Mouse (Mus musculus) hindbrain, postnatal 0 days (tissue): ENCODE results near the gene Slc9a1. TPM values are rescaled to one million over a fixed set of nuclear protein-coding genes. Genes with fewer than 3 reads are reported as not detected.

ENCODE experiments used
- ATAC-seq: fragments of 200-750 bp; cut with Nextera tagmentation; 2 replicates; pipeline ENCODE4 v1.8.0; 2017; ENCODE audit warnings: mild to moderate bottlenecking, moderate TSS enrichment, moderate library complexity
- DNase-seq: peaks from one replicate; pipeline ENCODE4 v3.0.0-alpha.2; 2015; ENCODE audit warnings: low spot score
- H3K27ac ChIP-seq: fragments of 300-500 bp; sonication (generic); 2 replicates; pipeline ENCODE4 v1.5.1; 2014; ENCODE audit warnings: mild to moderate bottlenecking
- H3K27me3 ChIP-seq: fragments of 300-500 bp; sonication (generic); 2 replicates; pipeline ENCODE4 v1.6.1; 2014; ENCODE audit warnings: low read length, mixed read lengths; ENCODE audit not compliant: insufficient read depth
- H3K36me3 ChIP-seq: fragments of 300-500 bp; sonication (generic); 2 replicates; pipeline ENCODE4 v1.6.1; 2014; ENCODE audit warnings: low read length, mixed read lengths; ENCODE audit not compliant: insufficient read depth
- H3K4me1 ChIP-seq: fragments of 300-500 bp; sonication (generic); 2 replicates; pipeline ENCODE4 v1.6.1; 2014; ENCODE audit warnings: antibody characterized with exemption, low read length, mixed read lengths; ENCODE audit not compliant: insufficient read depth
- H3K4me2 ChIP-seq: fragments of 300-500 bp; sonication (generic); 2 replicates; pipeline ENCODE4 v1.6.1; 2014; ENCODE audit warnings: low read depth, mild to moderate bottlenecking, low read length, moderate library complexity, mixed read lengths
- H3K4me3 ChIP-seq: fragments of 300-500 bp; sonication (generic); 2 replicates; pipeline ENCODE4 v1.5.1; 2014; ENCODE audit warnings: low read length
- H3K9ac ChIP-seq: fragments of 300-500 bp; sonication (generic); replicated peaks from 2 replicates; pipeline ENCODE4 v1.6.1; 2014; ENCODE audit warnings: mild to moderate bottlenecking, low read length, moderate library complexity, mixed read lengths
- H3K9me3 ChIP-seq: fragments of 300-500 bp; sonication (generic); 2 replicates; pipeline ENCODE4 v1.6.1; 2016; ENCODE audit warnings: low read length, mixed read lengths
- CTCF ChIP-seq: IDR thresholded peaks from 2 replicates; pipeline ENCODE4 v1.5.1; 2016; ENCODE audit warnings: antibody characterized with exemption, control low read depth, low read depth
- WGBS: fragments of 180-500 bp; shearing (Covaris S2); extraction: QIAGEN DNeasy Blood & Tissue Kit; methylation state at CpG from one replicate; pipeline ENCODE4 v1.1.7; 2014; 5-methylcytosine and 5-hydroxymethylcytosine counted together
- polyA plus RNA-seq: library from polyadenylated mRNA; unstranded; fragments of >200 nt; fragmentation: Nextera tagmentation; extraction: Ambion mirVana; gene quantifications from 2 replicates; pipeline ENCODE4 v1.2.1, GENCODE M21; 2015
- total RNA-seq: library from RNA; depleted of rRNA; stranded (reverse); fragments of >200 nt; gene quantifications from 2 replicates; pipeline ENCODE4 v1.2.3, GENCODE M21; 2014; rRNA removed

Slc9a1 gene
- 21.2 and 21.7 TPM in 2 replicates for total RNA-seq
- 8.2 and 10.1 TPM in 2 replicates for polyA plus RNA-seq

DNA sequence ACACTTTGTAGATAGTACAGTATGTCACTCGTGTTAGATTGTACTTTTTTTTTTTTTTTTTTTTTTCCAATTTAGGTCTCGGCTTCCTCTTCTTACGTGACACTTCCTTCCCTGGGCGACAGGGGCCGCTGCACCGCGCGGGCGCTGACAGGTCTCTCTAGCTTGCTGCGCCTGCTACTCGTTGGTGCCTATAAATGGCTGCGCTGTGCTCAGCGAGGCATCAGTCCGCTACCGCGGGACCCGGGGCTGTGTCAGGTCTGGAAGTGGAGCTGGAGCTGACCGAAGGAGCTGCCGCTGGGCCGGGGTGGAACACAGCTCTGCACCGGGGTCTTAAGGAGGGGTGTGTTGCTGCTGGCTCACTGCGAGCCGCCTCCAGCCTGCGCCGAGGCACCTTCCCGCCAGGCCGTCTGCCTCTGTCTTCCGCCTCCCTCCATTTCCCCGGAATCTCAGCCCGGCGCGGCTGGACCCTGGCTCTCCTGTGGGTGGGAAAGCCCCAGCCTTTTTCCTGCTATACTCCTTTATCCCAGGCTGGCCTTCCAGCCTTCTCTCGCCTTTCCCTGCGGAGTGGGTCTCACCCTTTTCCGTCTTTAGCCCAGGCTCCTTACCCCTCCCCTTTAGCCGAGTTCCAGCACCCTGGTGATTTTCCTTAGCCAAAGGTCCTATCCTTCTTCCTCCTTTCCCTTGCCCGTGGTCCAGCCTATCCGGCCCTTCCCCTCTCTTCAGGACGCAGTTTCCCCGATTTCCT, at the start of gene Slc9a1:
Gene Slc9a1, plus strand, starts transcription at position 154 of the 745 bp plus-strand sequence.
- DNase-seq (peak; percentile 96), ATAC-seq (peak; percentile 98)
- H3K36me3 ChIP-seq = no peaks in the 10 kb centered on the region
- no peaks in the 10 kb centered on the region for H3K27me3 ChIP-seq
- peak within 1 kb of the TSS; percentile 92 for H3K27ac ChIP-seq
- no peaks in the 10 kb centered on the region for H3K9me3 ChIP-seq
- under 1% methylated on average over 40 of the region's 40 CpGs for WGBS
- peak; percentile 91 for TF ChIP-seq CTCF
- peak within 1 kb of the TSS; percentile 74 for H3K4me2 ChIP-seq
- peaks cover 36% of the 10 kb centered on the region for H3K4me1 ChIP-seq
- H3K4me3 ChIP-seq = peak within 1 kb of the TSS; percentile 91
- peak within 1 kb of the TSS; percentile 94 for H3K9ac ChIP-seq

DNA sequence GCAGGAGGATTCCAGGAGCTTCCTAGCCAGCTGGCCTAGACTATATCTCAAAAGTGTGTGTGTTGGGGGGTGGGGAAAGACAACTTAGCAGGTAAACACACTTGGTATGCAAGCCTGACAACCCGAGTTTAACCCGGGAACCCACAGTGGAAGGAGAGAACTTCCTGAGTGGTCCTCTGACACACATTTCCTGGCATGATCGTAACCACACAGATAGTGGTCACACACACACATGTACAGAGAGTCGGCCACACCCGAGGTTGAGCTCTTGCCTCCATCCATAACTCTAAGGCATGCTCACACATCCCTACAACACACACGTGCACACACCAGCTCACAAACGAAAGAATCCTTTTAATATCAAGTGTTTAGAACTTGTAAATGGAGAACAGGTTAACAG, 41.4 kb upstream of the Slc9a1 start:
- Histone ChIP-seq H3K36me3 (no peaks in the 10 kb centered on the region), H3K4me1 (no peaks in the 10 kb centered on the region), H3K27me3 (no peaks in the 10 kb centered on the region), H3K4me2 (no peak overlapping the region), H3K27ac (no peak overlapping the region), H3K9ac (no peak overlapping the region), H3K4me3 (no peak overlapping the region), H3K9me3 (no peaks in the 10 kb centered on the region)
- TF ChIP-seq CTCF = no peak
- no peak for DNase-seq
- no peak for ATAC-seq
- 81% methylated on average over 7 of the region's 7 CpGs for WGBS

DNA sequence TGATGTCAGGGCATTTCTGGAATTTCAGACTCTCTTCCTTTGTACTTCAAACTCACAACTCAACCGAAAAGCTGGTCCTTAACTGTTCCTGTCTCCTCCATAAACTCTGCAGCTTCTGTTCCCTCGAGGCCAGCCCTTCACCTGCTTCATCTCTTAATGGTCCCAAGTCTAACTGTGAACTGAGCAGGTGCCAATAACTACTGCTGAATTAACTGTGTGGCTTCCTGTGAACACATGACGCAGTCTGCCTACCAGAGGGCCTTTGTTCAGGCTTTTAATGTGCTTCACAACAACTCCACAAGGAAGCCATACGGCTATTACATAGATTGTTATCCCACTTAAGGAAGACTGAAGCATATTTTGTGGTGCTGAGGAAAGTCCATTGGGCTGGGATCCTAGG, 39.2 kb upstream of the Slc9a1 start:
- H3K9me3 ChIP-seq = no peaks in the 10 kb centered on the region
- no peaks in the 10 kb centered on the region for H3K27me3 ChIP-seq
- WGBS = 76% methylated on average over 4 of the region's 4 CpGs
- no peak overlapping the region for H3K9ac ChIP-seq
- no peak overlapping the region for H3K4me2 ChIP-seq
- TF ChIP-seq CTCF = no peak
- DNase-seq = no peak
- no peaks in the 10 kb centered on the region for H3K36me3 ChIP-seq
- H3K27ac ChIP-seq = no peak overlapping the region
- H3K4me1 ChIP-seq = no peaks in the 10 kb centered on the region
- H3K4me3 ChIP-seq = no peak overlapping the region
- no peak for ATAC-seq

DNA sequence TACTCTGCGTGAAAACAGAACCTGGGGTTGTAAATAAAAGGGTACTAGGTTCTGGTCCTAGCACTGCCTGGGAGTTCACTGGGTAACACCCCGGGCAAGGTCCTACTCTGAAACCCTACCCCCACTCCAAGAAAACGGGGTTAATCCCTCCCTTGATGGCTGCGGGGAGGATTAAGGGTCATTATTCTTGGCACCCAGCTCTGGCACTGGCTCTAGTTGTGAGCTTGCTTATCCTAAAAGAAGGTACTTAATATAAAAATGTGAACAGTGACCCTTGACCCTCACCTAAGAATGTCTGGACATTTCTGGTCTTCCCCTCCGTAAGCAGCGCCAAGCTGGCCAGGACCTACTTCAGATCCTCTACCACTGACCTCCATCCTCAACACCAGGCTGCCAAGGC, 36.2 kb upstream of the Slc9a1 start:
- no peak overlapping the region for H3K4me3 ChIP-seq
- ATAC-seq (no peak), DNase-seq (no peak)
- no peaks in the 10 kb centered on the region for H3K27me3 ChIP-seq
- H3K4me2 ChIP-seq = no peak overlapping the region
- H3K9me3 ChIP-seq = no peaks in the 10 kb centered on the region
- H3K9ac ChIP-seq = no peak overlapping the region
- 59% methylated on average over 6 of the region's 6 CpGs for WGBS
- no peak for TF ChIP-seq CTCF
- no peak overlapping the region for H3K27ac ChIP-seq
- 0 out of 2 replicates have a peak, but pooled peaks cover 5% of the 10 kb centered on the region for H3K4me1 ChIP-seq
- H3K36me3 ChIP-seq = no peaks in the 10 kb centered on the region

DNA sequence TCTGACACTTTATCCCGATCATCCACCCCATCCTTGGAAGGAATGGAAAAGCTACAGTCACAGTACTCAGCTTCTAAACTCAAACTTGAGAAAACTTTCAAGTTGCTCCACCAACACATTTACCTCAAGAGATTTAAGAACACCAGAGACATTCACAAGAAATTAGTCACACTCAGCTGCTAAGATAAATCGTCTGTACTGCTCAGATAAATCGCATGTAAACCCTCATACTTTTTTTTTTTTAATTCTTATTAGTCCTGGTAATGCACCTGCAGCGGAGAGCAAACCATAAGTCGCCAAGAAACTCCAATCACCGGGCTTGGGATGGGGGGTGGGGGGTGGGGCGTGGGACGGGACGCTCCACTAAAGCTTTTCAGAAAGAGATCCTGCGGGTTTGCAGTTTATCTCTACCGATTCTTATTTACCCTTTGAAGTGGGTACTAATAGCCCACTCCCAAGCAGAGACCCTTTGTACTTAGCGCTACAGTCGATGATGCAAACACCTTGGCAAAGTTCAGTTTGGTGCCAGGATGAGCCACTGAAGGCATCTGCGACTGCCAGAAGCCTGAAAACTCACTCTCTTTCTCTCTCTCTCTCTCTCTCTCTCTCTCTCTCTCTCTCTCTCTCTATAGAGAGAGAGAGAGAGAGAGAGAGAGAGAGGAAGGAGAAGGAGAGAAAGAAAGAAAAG, 31.5 kb upstream of the Slc9a1 start:
- TF ChIP-seq CTCF = no peak
- peak overlapping the region; percentile 83 for H3K4me3 ChIP-seq
- peak overlapping the region; percentile 81 for H3K4me2 ChIP-seq
- peak overlapping the region; percentile 82; the same call in 1 of the 2 replicates for H3K9ac ChIP-seq
- H3K36me3 ChIP-seq = no peaks in the 10 kb centered on the region
- WGBS = 12% methylated on average over 14 of the region's 14 CpGs
- no peak overlapping the region for H3K27ac ChIP-seq
- 0 out of 2 replicates have a peak, but pooled peaks cover 5% of the 10 kb centered on the region for H3K4me1 ChIP-seq
- DNase-seq (no peak), ATAC-seq (no peak)
- no peaks in the 10 kb centered on the region for H3K9me3 ChIP-seq
- no peaks in the 10 kb centered on the region for H3K27me3 ChIP-seq

DNA sequence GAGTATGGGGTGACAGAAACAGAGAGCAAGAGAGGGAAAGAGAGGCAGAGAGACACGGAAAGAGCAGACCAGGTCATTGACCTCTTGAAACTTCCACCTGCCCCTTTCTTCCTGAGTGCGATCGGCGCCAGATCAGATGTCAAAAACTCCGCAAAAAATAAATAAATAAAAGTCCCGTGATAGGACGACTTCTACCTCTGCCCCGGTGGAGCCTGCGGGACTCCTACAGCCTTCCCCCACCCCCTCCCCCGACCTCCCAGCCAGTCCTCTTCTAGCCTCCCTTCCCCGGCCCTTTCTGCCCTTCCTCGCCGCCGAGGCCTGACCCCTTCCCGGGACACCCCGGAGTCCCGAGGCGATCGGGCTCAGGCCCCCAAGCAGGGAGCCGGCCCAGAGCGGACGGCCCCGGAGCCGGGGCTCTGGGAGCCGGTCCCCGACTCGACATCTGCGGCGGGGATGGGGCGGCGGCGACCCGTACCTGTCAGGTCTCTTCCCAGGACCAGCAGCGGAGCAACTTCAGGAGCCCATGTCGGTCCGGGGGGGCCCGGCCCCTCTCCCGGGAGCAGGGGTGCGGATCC, 30.9 kb upstream of the Slc9a1 start:
- Histone ChIP-seq H3K9ac (peak overlapping the region; percentile 82), H3K9me3 (no peaks in the 10 kb centered on the region), H3K4me2 (peak overlapping the region; percentile 81), H3K4me1 (0 out of 2 replicates have a peak, but pooled peaks cover 5% of the 10 kb centered on the region), H3K4me3 (peak overlapping the region; percentile 83), H3K36me3 (no peaks in the 10 kb centered on the region), H3K27me3 (no peaks in the 10 kb centered on the region), H3K27ac (peak overlapping the region; percentile 72)
- WGBS = 0% methylated on average over 37 of the region's 39 CpGs
- DNase-seq (peak; percentile 20), ATAC-seq (no peak)
- TF ChIP-seq CTCF = no peak
